Mouse (Mus musculus) limb, embryonic 11.5 days (tissue): ENCODE data around the gene Ret. TPM values are rescaled to one million over a fixed set of nuclear protein-coding genes. Genes with fewer than 3 reads are reported as not detected.

ENCODE experiments used
- ATAC-seq: fragments of 200-750 bp; cut with Nextera tagmentation; 2 replicates; pipeline ENCODE4 v1.8.0; 2017; ENCODE audit warnings: low read depth; ENCODE audit not compliant: insufficient number of reproducible peaks, low FRiP score, low TSS enrichment
- DNase-seq: peaks from one replicate; pipeline ENCODE4 v3.0.0-alpha.2; 2015; ENCODE audit warnings: low spot score
- H3K27ac ChIP-seq: fragments of 300-500 bp; sonication (generic); replicated peaks from 2 replicates; pipeline ENCODE4 v1.5.1; 2014; ENCODE audit warnings: low read depth, mild to moderate bottlenecking, low read length
- H3K27me3 ChIP-seq: fragments of 300-500 bp; sonication (generic); 2 replicates; pipeline ENCODE4 v1.6.1; 2014; ENCODE audit warnings: mild to moderate bottlenecking, low read length, mixed read lengths; ENCODE audit not compliant: control insufficient read depth, insufficient read depth
- H3K36me3 ChIP-seq: fragments of 300-500 bp; sonication (generic); 2 replicates; pipeline ENCODE4 v1.6.1; 2014; ENCODE audit warnings: mild to moderate bottlenecking, low read length, moderate library complexity, mixed read lengths; ENCODE audit not compliant: control insufficient read depth, insufficient read depth
- H3K4me1 ChIP-seq: fragments of 300-500 bp; sonication (generic); 2 replicates; pipeline ENCODE4 v1.6.1; 2014; ENCODE audit warnings: low read length, mixed read lengths; ENCODE audit not compliant: control insufficient read depth, insufficient read depth
- H3K4me2 ChIP-seq: fragments of 300-500 bp; sonication (generic); 2 replicates; pipeline ENCODE4 v1.6.1; 2014; ENCODE audit warnings: low read depth, mild to moderate bottlenecking, moderate library complexity; ENCODE audit not compliant: severe bottlenecking
- H3K4me3 ChIP-seq: fragments of 300-500 bp; sonication (generic); 2 replicates; pipeline ENCODE4 v1.5.1; 2014; ENCODE audit warnings: low read depth, low read length
- H3K9ac ChIP-seq: fragments of 300-500 bp; sonication (generic); 2 replicates; pipeline ENCODE4 v1.6.1; 2014; ENCODE audit warnings: mild to moderate bottlenecking, low read length
- H3K9me3 ChIP-seq: fragments of 300-500 bp; sonication (generic); 2 replicates; pipeline ENCODE4 v1.6.1; 2016; ENCODE audit warnings: low read length; ENCODE audit not compliant: control insufficient read depth
- WGBS: fragments of 180-500 bp; shearing (Covaris S2); extraction: QIAGEN DNeasy Blood & Tissue Kit; methylation state at CpG from one replicate; pipeline ENCODE4 v1.1.7; 2014; 5-methylcytosine and 5-hydroxymethylcytosine counted together
- polyA plus RNA-seq: library from polyadenylated mRNA; unstranded; fragments of >200 nt; fragmentation: Nextera tagmentation; extraction: Ambion mirVana; gene quantifications from 2 replicates; pipeline ENCODE4 v1.2.1, GENCODE M21; 2014

Ret gene
- polyA plus RNA-seq, 1 experiment from 2014 or later = 0.04 TPM

GRCm38 (mm10) chr6:118168106-118168505, 29.4 kb downstream of the Ret start:
- Histone ChIP-seq H3K4me3 (no peak overlapping the region), H3K4me2 (no peak overlapping the region), H3K27me3 (no peaks in the 10 kb centered on the region), H3K4me1 (no peaks in the 10 kb centered on the region), H3K9me3 (no peaks in the 10 kb centered on the region), H3K9ac (no peak overlapping the region), H3K36me3 (no peaks in the 10 kb centered on the region), H3K27ac (no peak overlapping the region)
- DNase-seq (no peak), ATAC-seq (no peak)
- WGBS = 87% methylated on average over 14 of the region's 14 CpGs

GRCm38 (mm10) chr6:118167013-118167412, 30.5 kb downstream of the Ret start:
- DNase-seq = no peak
- Histone ChIP-seq H3K27ac (no peak overlapping the region), H3K4me3 (no peak overlapping the region), H3K27me3 (no peaks in the 10 kb centered on the region), H3K36me3 (no peaks in the 10 kb centered on the region), H3K4me2 (no peak overlapping the region), H3K9ac (no peak overlapping the region), H3K4me1 (no peaks in the 10 kb centered on the region), H3K9me3 (no peaks in the 10 kb centered on the region)
- WGBS = 89% methylated on average over 9 of the region's 9 CpGs
- no peak for ATAC-seq

GRCm38 (mm10) chr6:118165516-118165915, 32.0 kb downstream of the Ret start:
- ATAC-seq = no peak
- no peak overlapping the region for H3K27ac ChIP-seq
- no peaks in the 10 kb centered on the region for H3K9me3 ChIP-seq
- H3K4me1 ChIP-seq = no peaks in the 10 kb centered on the region
- no peaks in the 10 kb centered on the region for H3K27me3 ChIP-seq
- no peaks in the 10 kb centered on the region for H3K36me3 ChIP-seq
- no peak overlapping the region for H3K9ac ChIP-seq
- WGBS = 89% methylated on average over 1 of the region's 1 CpGs
- no peak overlapping the region for H3K4me3 ChIP-seq
- DNase-seq = no peak
- no peak overlapping the region for H3K4me2 ChIP-seq

GRCm38 (mm10) chr6:118164691-118165090, 32.8 kb downstream of the Ret start:
- Histone ChIP-seq H3K9me3 (no peaks in the 10 kb centered on the region), H3K36me3 (no peaks in the 10 kb centered on the region), H3K27me3 (no peaks in the 10 kb centered on the region), H3K27ac (no peak overlapping the region), H3K9ac (no peak overlapping the region), H3K4me3 (no peak overlapping the region), H3K4me1 (no peaks in the 10 kb centered on the region), H3K4me2 (no peak overlapping the region)
- 62% methylated on average over 8 of the region's 8 CpGs for WGBS
- no peak for ATAC-seq
- DNase-seq = no peak

GRCm38 (mm10) chr6:118163086-118163485, 34.4 kb downstream of the Ret start:
- no peak overlapping the region for H3K27ac ChIP-seq
- no peaks in the 10 kb centered on the region for H3K27me3 ChIP-seq
- no peaks in the 10 kb centered on the region for H3K9me3 ChIP-seq
- WGBS = 94% methylated on average over 2 of the region's 2 CpGs
- H3K4me3 ChIP-seq = no peak overlapping the region
- no peaks in the 10 kb centered on the region for H3K4me1 ChIP-seq
- DNase-seq = no peak
- no peak overlapping the region for H3K4me2 ChIP-seq
- H3K9ac ChIP-seq = no peak overlapping the region
- no peak for ATAC-seq
- no peaks in the 10 kb centered on the region for H3K36me3 ChIP-seq

GRCm38 (mm10) chr6:118162457-118163082, 34.9 kb downstream of the Ret start:
- H3K27me3 ChIP-seq = no peaks in the 10 kb centered on the region
- no peaks in the 10 kb centered on the region for H3K9me3 ChIP-seq
- no peaks in the 10 kb centered on the region for H3K36me3 ChIP-seq
- WGBS = 91% methylated on average over 12 of the region's 12 CpGs
- ATAC-seq (no peak), DNase-seq (no peak)
- no peak overlapping the region for H3K4me2 ChIP-seq
- H3K4me3 ChIP-seq = no peak overlapping the region
- no peaks in the 10 kb centered on the region for H3K4me1 ChIP-seq
- H3K27ac ChIP-seq = no peak overlapping the region
- H3K9ac ChIP-seq = no peak overlapping the region

GRCm38 (mm10) chr6:118153091-118153490, 44.4 kb downstream of the Ret start:
- H3K4me1 ChIP-seq = no peaks in the 10 kb centered on the region
- H3K9ac ChIP-seq = no peak overlapping the region
- no peaks in the 10 kb centered on the region for H3K36me3 ChIP-seq
- no peak overlapping the region for H3K27ac ChIP-seq
- no peak overlapping the region for H3K4me2 ChIP-seq
- 87% methylated on average over 5 of the region's 5 CpGs for WGBS
- no peaks in the 10 kb centered on the region for H3K27me3 ChIP-seq
- no peak for ATAC-seq
- H3K9me3 ChIP-seq = no peaks in the 10 kb centered on the region
- no peak for DNase-seq
- H3K4me3 ChIP-seq = no peak overlapping the region

GRCm38 (mm10) chr6:118150988-118151387, 46.5 kb downstream of the Ret start:
- Histone ChIP-seq H3K27ac (no peak overlapping the region), H3K4me1 (no peaks in the 10 kb centered on the region), H3K9ac (no peak overlapping the region), H3K4me3 (no peak overlapping the region), H3K27me3 (no peaks in the 10 kb centered on the region), H3K9me3 (no peaks in the 10 kb centered on the region), H3K36me3 (no peaks in the 10 kb centered on the region), H3K4me2 (no peak overlapping the region)
- peak; percentile 12 for DNase-seq
- 82% methylated on average over 8 of the region's 8 CpGs for WGBS
- no peak for ATAC-seq

GRCm38 (mm10) chr6:118150538-118150937, 47.0 kb downstream of the Ret start:
- no peak for ATAC-seq
- no peak for DNase-seq
- Histone ChIP-seq H3K4me1 (no peaks in the 10 kb centered on the region), H3K9ac (no peak overlapping the region), H3K4me3 (no peak overlapping the region), H3K27me3 (no peaks in the 10 kb centered on the region), H3K9me3 (no peaks in the 10 kb centered on the region), H3K27ac (no peak overlapping the region), H3K4me2 (no peak overlapping the region), H3K36me3 (no peaks in the 10 kb centered on the region)
- WGBS = 84% methylated on average over 2 of the region's 2 CpGs
